In the genomic region with DNA sequence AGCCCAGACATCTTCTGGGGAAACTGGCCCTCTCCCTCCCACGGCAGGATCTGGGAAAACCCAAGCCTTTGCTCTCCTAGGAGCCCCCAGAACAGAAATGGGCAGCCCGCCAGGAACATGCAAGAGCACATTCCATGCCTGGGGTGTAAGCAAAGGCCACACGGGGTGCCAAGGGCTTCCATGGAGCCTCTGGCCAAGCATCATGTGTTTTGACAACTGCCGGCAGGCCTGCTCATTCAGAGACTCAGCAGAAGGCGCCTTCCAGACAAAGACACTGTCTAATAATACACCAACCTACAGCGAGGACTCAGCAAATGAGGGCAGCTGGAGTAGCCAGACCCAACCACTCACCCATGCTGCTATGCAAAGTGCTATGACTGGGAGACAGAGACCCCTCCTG, we compare ENCODE assay signal across 8 mouse cellular contexts. TPM values are rescaled to one million over a fixed set of nuclear protein-coding genes. Genes with fewer than 3 reads are reported as not detected.
DNase-seq lines count a peak whose midpoint lies in the region; ATAC-seq and TF ChIP-seq lines count a peak whose summit lies in the region.

No protein-coding gene starts in this region.

- TF ChIP-seq CTCF in intestine, postnatal 0 days (IDR thresholded peaks at IDR 0.05; ENCODE audit: low read depth): peak; percentile 38; the same call in 1 of the 2 replicates
- no peak for TF ChIP-seq CTCF in liver, postnatal 0 days (IDR thresholded peaks at IDR 0.05; ENCODE audit: low read depth)

- H3K4me1 ChIP-seq in intestine, postnatal 0 days (replicated peaks; ENCODE audit: control insufficient read depth, insufficient read depth, low read length): peaks cover 16% of the 10 kb centered on the region
- peaks cover 69% of the 10 kb centered on the region for H3K4me1 ChIP-seq in liver, postnatal 0 days (ENCODE audit: insufficient read depth)

- peaks cover 35% of the 10 kb centered on the region for H3K36me3 ChIP-seq in intestine, postnatal 0 days (ENCODE audit: control insufficient read depth, insufficient read depth)
- H3K36me3 ChIP-seq in liver, postnatal 0 days (replicated peaks; ENCODE audit: insufficient read depth, low read length): peaks cover 36% of the 10 kb centered on the region

- TF ChIP-seq EP300 in liver, postnatal 0 days (IDR thresholded peaks at IDR 0.05; ENCODE audit: low read depth): no peak; the same call in 1 of the 2 replicates

- no peaks in the 10 kb centered on the region for H3K27me3 ChIP-seq in intestine, postnatal 0 days (replicated peaks; ENCODE audit: control insufficient read depth, insufficient read depth, low read length)
- H3K27me3 ChIP-seq in liver, postnatal 0 days (ENCODE audit: insufficient read depth, low read length): no peaks in the 10 kb centered on the region

- H3K9ac ChIP-seq in intestine, postnatal 0 days (ENCODE audit: low read depth, low read length): no peak overlapping the region
- no peak overlapping the region for H3K9ac ChIP-seq in liver, postnatal 0 days (replicated peaks)

- no peak overlapping the region for H3K4me2 ChIP-seq in intestine, postnatal 0 days (replicated peaks; ENCODE audit: low read depth)
- H3K4me2 ChIP-seq in liver, postnatal 0 days (ENCODE audit: low read depth, low read length): no peak overlapping the region

- peak; percentile 29 to 42 for DNase-seq in spleen, postnatal 36 days (ENCODE audit: low spot score in 2 of 2)
- DNase-seq in spleen, postnatal 14 days (ENCODE audit: low spot score in 2 of 2): no peak
- peak; percentile 52 to 73 for DNase-seq in cerebellum, postnatal 4 days (ENCODE audit: low spot score in 2 of 2)
- DNase-seq in heart, adult 11 months: peak; percentile 99
- peak; percentile 72 for DNase-seq in liver, postnatal 0 days
- DNase-seq in retina, postnatal 1 day: peak; percentile 87

- WGBS in intestine, postnatal 0 days: 28% methylated on average over 6 of the region's 6 CpGs
- 48% methylated on average over 6 of the region's 6 CpGs for WGBS in liver, postnatal 0 days (ENCODE audit: insufficient replicate concordance)

- H3K9me3 ChIP-seq in intestine, postnatal 0 days (ENCODE audit: control insufficient read depth): no peaks in the 10 kb centered on the region
- no peaks in the 10 kb centered on the region for H3K9me3 ChIP-seq in liver, postnatal 0 days (ENCODE audit: low read length)

- H3K27ac ChIP-seq in intestine, postnatal 0 days (ENCODE audit: low read depth, low read length): peak overlapping the region; percentile 47
- peak overlapping the region; percentile 79 for H3K27ac ChIP-seq in liver, postnatal 0 days (ENCODE audit: low read depth)

- H3K4me3 ChIP-seq in intestine, postnatal 0 days (ENCODE audit: low read depth, low read length): no peak overlapping the region
- no peak overlapping the region for H3K4me3 ChIP-seq in liver, postnatal 0 days (ENCODE audit: low read depth, low read length)

- ATAC-seq in intestine, postnatal 0 days: no peak
- no peak for ATAC-seq in liver, postnatal 0 days
- ATAC-seq in activated CD4-positive, CD25-positive, alpha-beta regulatory T cell, adult 4 months: no peak

RNA-seq across cellular contexts. Expression of gene Capn12, which starts 38.6 kb away (rescaled TPM):
- 0.25 and 0.37 TPM in 2 replicates for polyA plus RNA-seq in intestine, postnatal 0 days (2015; fragmentation: Nextera tagmentation; extraction: Ambion mirVana)
- 0.09 and 0.23 TPM in 2 replicates for polyA plus RNA-seq in liver, postnatal 0 days (2015; fragmentation: Nextera tagmentation; extraction: Ambion mirVana)
- polyA plus RNA-seq in activated CD4-positive, CD25-positive, alpha-beta regulatory T cell, adult 4 months (2017; shearing (Covaris generic)): under 1 TPM in 1 of 2 experiments, not detected in 1; 0.34 TPM

RNA-seq across cellular contexts. Expression of gene Actn4, which starts 42.3 kb away (rescaled TPM):
- polyA plus RNA-seq in intestine, postnatal 0 days (2015; fragmentation: Nextera tagmentation; extraction: Ambion mirVana): 293 and 319 TPM in 2 replicates
- 76.3 and 81.2 TPM in 2 replicates for polyA plus RNA-seq in liver, postnatal 0 days (2015; fragmentation: Nextera tagmentation; extraction: Ambion mirVana)
- polyA plus RNA-seq in activated CD4-positive, CD25-positive, alpha-beta regulatory T cell, adult 4 months (2017; shearing (Covaris generic)): 100 to 1,000 TPM in 1 of 2 experiments, 10 to 100 TPM in 1; 84.6 to 128 TPM

RNA-seq across cellular contexts. Expression of gene Lgals7, which starts 56.2 kb away (rescaled TPM):
- polyA plus RNA-seq in intestine, postnatal 0 days (2015; fragmentation: Nextera tagmentation; extraction: Ambion mirVana): 1.0 and 2.0 TPM in 2 replicates
- polyA plus RNA-seq in liver, postnatal 0 days (2015; fragmentation: Nextera tagmentation; extraction: Ambion mirVana): 0.14 and 0.34 TPM in 2 replicates
- 1 to 10 TPM; 2.5 to 2.8 TPM for polyA plus RNA-seq in activated CD4-positive, CD25-positive, alpha-beta regulatory T cell, adult 4 months (2017; shearing (Covaris generic))

Comparison
In these comparisons a context has a peak if more than half of its experiments do, and no peak if none do; other contexts are left out.
1. DNase-seq: peak in spleen, postnatal 36 days (2 of 2), cerebellum, postnatal 4 days (2 of 2), heart, adult 11 months (single experiment), liver, postnatal 0 days (single experiment) and retina, postnatal 1 day (single experiment); none in spleen, postnatal 14 days (0 of 2).